Mouse (Mus musculus) forebrain, embryonic 12.5 days (tissue): ENCODE data around the gene Htr5a. TPM values are rescaled to one million over a fixed set of nuclear protein-coding genes. Genes with fewer than 3 reads are reported as not detected.
A peak's percentile ranks its signal among the peaks of the same experiment; 100 is the strongest.

Source experiments
- ATAC-seq: fragments of 200-750 bp; cut with Nextera tagmentation; 2 replicates; pipeline ENCODE4 v1.8.0; 2017; ENCODE audit warnings: moderate TSS enrichment; ENCODE audit not compliant: low FRiP score
- H3K27ac ChIP-seq: fragments of 300-500 bp; sonication (generic); 2 replicates; pipeline ENCODE4 v1.5.1; 2016; ENCODE audit warnings: mild to moderate bottlenecking
- H3K27me3 ChIP-seq: fragments of 300-500 bp; sonication (generic); 2 replicates; pipeline ENCODE4 v1.6.1; 2016; ENCODE audit warnings: mild to moderate bottlenecking
- H3K36me3 ChIP-seq: fragments of 300-500 bp; sonication (generic); replicated peaks from 2 replicates; pipeline ENCODE4 v1.6.1; 2016; ENCODE audit warnings: mild to moderate bottlenecking
- H3K4me1 ChIP-seq: fragments of 300-500 bp; sonication (generic); 2 replicates; pipeline ENCODE4 v1.6.1; 2016
- H3K4me2 ChIP-seq: fragments of 300-500 bp; sonication (generic); 2 replicates; pipeline ENCODE4 v1.6.1; 2016; ENCODE audit warnings: mild to moderate bottlenecking, moderate library complexity
- H3K4me3 ChIP-seq: fragments of 300-500 bp; sonication (generic); replicated peaks from 2 replicates; pipeline ENCODE4 v1.5.1; 2016; ENCODE audit warnings: mild to moderate bottlenecking
- H3K9ac ChIP-seq: fragments of 300-500 bp; sonication (generic); 2 replicates; pipeline ENCODE4 v1.6.1; 2016; ENCODE audit warnings: mild to moderate bottlenecking
- H3K9me3 ChIP-seq: fragments of 300-500 bp; sonication (generic); 2 replicates; pipeline ENCODE4 v1.6.1; 2016
- WGBS: fragments of 180-500 bp; shearing (Covaris S2); methylation state at CpG from one replicate; pipeline ENCODE4 v1.1.7; 2016; 5-methylcytosine and 5-hydroxymethylcytosine counted together
- polyA plus RNA-seq: library from polyadenylated mRNA; unstranded; fragments of >200 nt; fragmentation: Nextera tagmentation; extraction: Ambion mirVana; gene quantifications from 2 replicates; pipeline ENCODE4 v1.2.1, GENCODE M21; 2016

The Htr5a gene
- polyA plus RNA-seq, 1 experiment from 2014 or later: 0.19 TPM

DNA sequence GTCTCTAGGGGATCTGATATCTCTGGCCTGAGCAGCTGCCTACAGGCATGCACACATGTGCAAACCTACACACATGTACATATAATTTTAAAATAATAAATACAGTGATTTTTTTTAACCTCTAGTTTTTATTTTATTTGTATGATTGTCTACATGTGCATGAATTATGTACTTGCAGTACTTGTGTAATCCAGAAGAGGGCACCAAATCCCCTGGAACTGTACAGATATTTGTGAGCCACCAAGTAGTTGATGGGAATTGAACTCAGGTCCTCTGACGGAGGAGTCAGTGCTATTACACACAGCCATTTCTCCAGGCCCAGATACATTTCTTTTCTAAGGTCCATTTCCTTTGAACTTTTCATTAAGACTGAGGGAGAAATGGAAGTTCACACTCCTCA is 12.3 kb downstream of the Htr5a start:
- Histone ChIP-seq H3K27ac (no peak overlapping the region), H3K4me1 (no peaks in the 10 kb centered on the region), H3K4me2 (no peak overlapping the region), H3K4me3 (no peak overlapping the region), H3K9me3 (no peaks in the 10 kb centered on the region), H3K36me3 (no peaks in the 10 kb centered on the region), H3K9ac (no peak overlapping the region), H3K27me3 (no peaks in the 10 kb centered on the region)
- ATAC-seq: no peak
- WGBS: 64% methylated on average over 1 of the region's 1 CpGs

DNA sequence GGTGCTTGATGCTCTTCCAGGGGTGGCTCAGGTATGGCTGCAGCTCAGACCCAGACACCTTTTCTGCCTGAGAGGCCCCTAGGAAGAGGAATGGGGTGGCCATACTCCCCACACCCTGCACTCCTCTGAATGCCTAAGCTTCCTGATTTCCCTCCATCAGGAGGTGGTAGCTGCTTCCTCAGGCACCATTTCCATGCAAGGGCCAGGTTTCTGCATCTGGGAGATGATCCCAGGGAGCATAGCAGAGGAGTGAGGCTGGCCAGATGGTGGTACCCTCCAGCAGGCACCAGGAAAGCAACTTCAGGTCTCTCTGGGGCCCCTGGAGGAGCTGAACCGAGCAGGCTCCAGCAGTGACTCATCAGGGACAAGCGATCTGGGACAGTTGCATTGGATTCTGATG is 13.8 kb downstream of the Htr5a start:
- H3K27me3 ChIP-seq: no peaks in the 10 kb centered on the region
- ATAC-seq: no peak
- H3K4me1 ChIP-seq: no peaks in the 10 kb centered on the region
- H3K9ac ChIP-seq: no peak overlapping the region
- no peaks in the 10 kb centered on the region for H3K9me3 ChIP-seq
- H3K36me3 ChIP-seq: no peaks in the 10 kb centered on the region
- no peak overlapping the region for H3K4me2 ChIP-seq
- no peak overlapping the region for H3K4me3 ChIP-seq
- no peak overlapping the region for H3K27ac ChIP-seq
- WGBS: 79% methylated on average over 2 of the region's 2 CpGs

DNA sequence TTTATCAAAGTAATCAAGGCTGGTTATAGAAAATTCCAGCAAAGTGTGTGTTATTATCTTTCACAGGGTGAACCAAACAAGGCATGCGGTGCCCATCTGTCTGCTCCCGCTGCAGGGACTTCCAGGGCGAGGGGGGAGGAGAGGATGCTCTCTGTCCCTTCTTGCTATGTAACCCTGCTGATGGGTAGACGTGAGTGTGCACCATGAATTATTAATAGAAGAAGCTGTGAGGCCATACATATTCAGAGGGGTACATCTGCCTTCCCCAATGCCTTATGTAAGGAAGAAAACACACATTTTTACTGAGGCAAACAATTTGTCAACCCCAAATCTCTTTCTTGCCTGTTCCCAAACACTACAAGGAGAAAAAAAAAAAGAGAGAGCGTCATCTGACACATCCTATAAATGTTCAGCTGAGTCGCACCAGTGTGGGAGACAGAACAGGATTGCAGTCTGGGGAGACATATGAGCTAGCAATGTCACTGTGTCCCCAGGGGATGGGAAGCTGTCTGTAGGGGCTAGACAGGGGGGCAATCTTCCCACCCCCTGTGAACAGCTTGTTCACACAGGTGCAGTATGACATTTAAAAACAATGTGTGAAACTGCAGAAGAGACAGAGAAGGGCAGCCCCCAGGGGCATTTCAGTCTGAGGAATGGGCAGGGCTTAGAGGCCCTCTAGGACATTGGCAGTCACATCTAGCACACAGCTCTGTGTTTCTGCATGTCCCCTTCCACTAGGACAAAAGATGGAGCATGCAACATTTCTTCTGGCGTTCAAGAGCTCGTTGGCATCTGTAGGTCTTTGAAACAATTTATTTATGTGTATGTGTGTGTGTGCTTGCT is 31.5 kb downstream of the Htr5a start:
- no peaks in the 10 kb centered on the region for H3K9me3 ChIP-seq
- H3K4me3 ChIP-seq: no peak overlapping the region
- no peak overlapping the region for H3K4me2 ChIP-seq
- H3K4me1 ChIP-seq: peaks cover 6% of the 10 kb centered on the region; the same call in 1 of the 2 replicates
- H3K27ac ChIP-seq: peak overlapping the region; percentile 73
- H3K36me3 ChIP-seq: no peaks in the 10 kb centered on the region
- WGBS: 60% methylated on average over 8 of the region's 8 CpGs
- peak; percentile 69 for ATAC-seq
- no peaks in the 10 kb centered on the region for H3K27me3 ChIP-seq
- H3K9ac ChIP-seq: no peak overlapping the region

DNA sequence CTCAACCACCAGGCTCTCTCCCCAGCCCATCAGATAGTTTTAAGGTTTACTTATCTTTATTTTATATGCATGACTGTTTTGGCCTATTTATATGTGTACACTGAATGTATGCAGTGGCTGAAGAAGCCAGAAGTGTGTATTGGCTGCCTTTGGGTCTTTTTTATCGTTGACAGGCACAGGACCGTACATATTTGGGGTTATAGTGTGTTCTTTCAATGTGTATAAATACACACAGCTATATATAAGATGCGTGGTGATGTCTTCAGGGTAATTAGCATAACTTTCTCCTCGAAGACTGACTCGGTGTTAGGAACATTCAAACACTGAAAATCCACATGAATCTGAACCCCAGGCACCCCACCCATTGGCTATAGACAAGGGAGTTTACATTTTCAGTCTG is 32.3 kb downstream of the Htr5a start:
- peak overlapping the region; percentile 73; the same call in 1 of the 2 replicates for H3K27ac ChIP-seq

DNA sequence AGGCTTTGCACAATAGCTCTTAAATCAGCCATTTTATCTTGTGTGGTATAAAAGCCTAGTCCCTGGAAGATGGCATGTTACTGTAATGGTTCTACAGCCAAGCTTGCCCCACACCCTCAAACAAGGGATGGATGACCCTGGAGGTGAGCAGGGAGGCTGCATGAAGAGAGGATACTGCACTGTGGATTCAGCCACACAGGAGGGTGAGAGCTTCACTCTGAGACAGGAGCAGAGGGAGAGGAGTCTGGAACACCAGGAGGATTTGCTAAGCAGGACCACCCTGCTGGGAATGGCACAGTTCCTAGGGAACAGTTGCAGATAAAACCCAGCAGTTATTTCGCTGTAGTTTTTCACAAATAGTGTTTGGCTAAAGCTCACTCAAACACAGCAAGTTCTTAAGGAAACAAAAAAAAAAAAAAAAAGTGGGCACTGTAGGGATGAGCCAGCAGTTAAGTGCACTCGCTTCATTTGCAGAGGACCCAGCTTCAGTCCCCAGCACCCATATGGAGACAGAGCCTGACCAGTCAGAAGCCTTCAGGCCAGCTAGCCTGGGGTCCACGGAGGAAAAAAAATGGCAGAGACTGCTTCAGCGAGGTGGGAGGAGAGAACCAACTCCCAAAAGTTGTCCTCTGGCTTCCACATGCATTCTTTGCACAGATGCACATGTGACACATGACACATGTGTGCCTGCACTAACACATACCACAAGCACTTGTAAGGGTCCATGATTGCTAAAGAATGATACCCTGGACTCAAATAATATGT is 33.6 kb downstream of the Htr5a start:
- WGBS: 68% methylated on average over 4 of the region's 4 CpGs

More for the DNA sequence above, 32.3 kb downstream of the Htr5a start:
- Histone ChIP-seq H3K9me3 (no peaks in the 10 kb centered on the region), H3K9ac (no peak overlapping the region), H3K4me1 (peaks cover 6% of the 10 kb centered on the region; the same call in 1 of the 2 replicates), H3K4me2 (no peak overlapping the region), H3K36me3 (no peaks in the 10 kb centered on the region), H3K4me3 (no peak overlapping the region), H3K27me3 (no peaks in the 10 kb centered on the region)
- ATAC-seq: no peak
- 85% methylated on average over 5 of the region's 5 CpGs for WGBS

DNA sequence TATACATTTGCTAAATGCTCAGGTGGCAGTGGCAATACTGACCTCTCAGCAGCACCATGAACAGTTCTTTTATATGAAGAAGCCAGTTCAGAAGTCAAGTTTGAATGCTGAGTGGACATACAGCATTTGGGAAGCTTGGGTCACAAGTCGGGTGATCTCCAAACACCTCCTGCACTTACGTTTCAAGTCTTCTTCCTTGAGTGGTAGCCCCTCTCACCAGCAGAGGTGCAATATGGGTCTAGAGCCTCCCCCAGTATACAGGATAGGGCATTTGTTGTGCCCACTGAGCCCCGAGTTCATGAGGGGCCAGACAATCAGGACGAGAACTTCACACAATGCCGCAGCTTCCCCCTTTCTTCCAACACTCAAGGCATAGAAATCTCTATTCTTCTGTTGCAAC is 36.4 kb downstream of the Htr5a start:
- H3K27ac ChIP-seq: no peak overlapping the region
- no peaks in the 10 kb centered on the region for H3K9me3 ChIP-seq
- ATAC-seq: no peak
- H3K27me3 ChIP-seq: no peaks in the 10 kb centered on the region
- no peak overlapping the region for H3K9ac ChIP-seq
- H3K4me3 ChIP-seq: no peak overlapping the region
- no peak overlapping the region for H3K4me2 ChIP-seq
- WGBS: 87% methylated on average over 5 of the region's 5 CpGs
- H3K4me1 ChIP-seq: peaks cover 6% of the 10 kb centered on the region; the same call in 1 of the 2 replicates
- no peaks in the 10 kb centered on the region for H3K36me3 ChIP-seq

More for the DNA sequence above, 33.6 kb downstream of the Htr5a start:
- Histone ChIP-seq H3K4me3 (no peak overlapping the region), H3K27me3 (no peaks in the 10 kb centered on the region), H3K9me3 (no peaks in the 10 kb centered on the region), H3K36me3 (no peaks in the 10 kb centered on the region), H3K4me1 (peaks cover 6% of the 10 kb centered on the region; the same call in 1 of the 2 replicates), H3K4me2 (no peak overlapping the region), H3K27ac (no peak overlapping the region), H3K9ac (no peak overlapping the region)
- ATAC-seq: no peak

DNA sequence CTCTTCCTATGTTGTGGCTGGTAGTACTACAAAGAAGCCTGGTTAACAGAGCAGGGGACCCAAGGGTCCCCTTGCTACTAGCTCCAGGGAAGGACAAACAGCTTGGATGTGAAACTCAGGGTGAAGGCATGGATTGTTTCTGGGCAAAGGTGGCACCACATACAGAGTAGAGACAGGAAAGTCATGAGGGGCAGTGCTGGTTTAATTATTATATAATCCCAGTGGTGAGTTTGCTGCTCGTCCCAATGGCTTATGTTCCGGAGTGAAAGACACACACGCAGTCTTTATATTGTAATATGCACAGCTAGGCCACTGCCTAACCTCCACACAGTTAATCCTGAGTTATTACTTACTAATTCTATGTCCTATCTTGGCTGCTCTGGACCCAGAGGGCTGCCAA is 37.8 kb downstream of the Htr5a start:
- 79% methylated on average over 3 of the region's 3 CpGs for WGBS
- Histone ChIP-seq H3K9ac (no peak overlapping the region), H3K4me1 (no peaks in the 10 kb centered on the region), H3K4me3 (no peak overlapping the region), H3K27me3 (no peaks in the 10 kb centered on the region), H3K36me3 (no peaks in the 10 kb centered on the region), H3K27ac (no peak overlapping the region), H3K9me3 (no peaks in the 10 kb centered on the region), H3K4me2 (no peak overlapping the region)
- ATAC-seq: no peak

DNA sequence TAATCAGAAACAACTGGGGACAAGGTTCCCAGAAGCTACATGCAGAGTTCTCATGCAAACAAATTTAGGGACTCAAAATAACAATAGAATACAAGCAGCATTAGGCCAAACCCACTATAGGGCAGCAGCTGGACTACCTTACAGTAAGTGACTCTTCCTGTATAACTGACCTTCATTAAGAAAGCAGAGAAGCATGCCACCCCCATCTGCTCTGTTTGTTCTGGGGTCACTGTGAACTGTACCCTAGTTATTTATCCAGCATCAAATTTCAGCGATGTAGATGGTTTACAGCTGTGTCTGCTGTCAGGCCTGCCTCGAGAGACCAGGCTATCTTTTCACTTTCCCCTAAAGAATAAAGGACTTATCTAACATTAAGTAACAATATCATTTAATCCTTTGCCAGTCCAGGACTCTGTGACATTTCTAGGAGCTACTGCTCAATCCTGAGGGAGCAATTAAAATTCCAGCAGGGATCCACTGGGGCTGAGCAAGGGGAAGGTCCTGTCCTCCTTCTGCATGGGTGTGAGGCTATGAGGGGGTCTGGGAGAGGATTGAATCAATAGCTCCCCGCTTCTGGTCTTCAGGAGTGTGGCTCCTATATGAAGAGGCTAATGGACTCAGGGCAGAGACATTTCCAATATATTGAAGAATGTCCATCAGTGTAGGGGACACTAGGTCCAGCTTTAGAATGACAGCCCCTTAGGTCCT is 38.5 kb downstream of the Htr5a start:
- H3K36me3 ChIP-seq: no peaks in the 10 kb centered on the region
- no peak overlapping the region for H3K27ac ChIP-seq
- 63% methylated on average over 3 of the region's 3 CpGs for WGBS
- no peaks in the 10 kb centered on the region for H3K27me3 ChIP-seq
- H3K4me3 ChIP-seq: no peak overlapping the region
- H3K9ac ChIP-seq: no peak overlapping the region
- no peaks in the 10 kb centered on the region for H3K4me1 ChIP-seq
- no peak overlapping the region for H3K4me2 ChIP-seq
- no peaks in the 10 kb centered on the region for H3K9me3 ChIP-seq
- no peak for ATAC-seq

DNA sequence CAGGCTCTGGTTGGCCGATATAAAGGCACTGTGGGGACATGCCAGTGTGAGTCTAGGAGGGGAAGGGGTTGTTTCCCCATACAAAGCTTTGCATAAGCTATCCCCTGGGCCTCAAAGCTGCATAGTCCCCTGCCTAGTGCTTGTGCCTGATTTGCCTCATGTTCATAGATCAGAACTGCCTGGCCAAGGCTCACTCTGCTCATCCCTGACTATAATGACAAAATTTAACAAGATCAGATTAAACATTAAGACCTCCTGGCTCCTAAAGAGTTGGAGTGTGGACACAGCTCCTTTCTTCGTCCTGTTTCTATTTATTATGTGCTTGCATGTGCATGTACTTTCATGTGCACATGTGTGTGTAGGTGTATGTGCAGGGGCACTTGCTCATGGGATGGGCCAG is 39.3 kb downstream of the Htr5a start:
- no peak overlapping the region for H3K27ac ChIP-seq
- WGBS: 79% methylated on average over 2 of the region's 2 CpGs
- ATAC-seq: no peak
- no peaks in the 10 kb centered on the region for H3K27me3 ChIP-seq
- no peak overlapping the region for H3K9ac ChIP-seq
- H3K4me1 ChIP-seq: no peaks in the 10 kb centered on the region
- no peaks in the 10 kb centered on the region for H3K36me3 ChIP-seq
- H3K4me2 ChIP-seq: no peak overlapping the region
- no peaks in the 10 kb centered on the region for H3K9me3 ChIP-seq
- H3K4me3 ChIP-seq: no peak overlapping the region

DNA sequence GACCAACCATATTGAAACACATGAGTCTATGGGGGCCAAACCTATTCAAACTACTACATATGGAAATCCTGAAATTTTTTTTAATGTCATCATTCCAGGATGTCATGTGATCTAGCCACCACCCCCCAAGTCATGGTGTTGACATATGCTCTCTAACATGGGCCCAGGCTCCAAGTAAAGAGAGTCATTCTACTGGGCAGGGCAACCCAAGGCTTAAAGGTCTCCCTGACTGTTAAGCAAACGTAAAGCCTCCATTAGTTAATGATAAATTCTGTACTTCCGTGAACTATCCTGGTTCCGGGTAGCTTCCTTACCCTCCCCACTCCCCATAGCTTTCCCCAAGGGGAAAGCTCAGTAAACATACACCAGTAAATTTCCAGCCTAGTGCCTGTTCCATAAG is 46.1 kb downstream of the Htr5a start:
- Histone ChIP-seq H3K9me3 (no peaks in the 10 kb centered on the region), H3K4me3 (no peak overlapping the region)
- WGBS: 96% methylated on average over 3 of the region's 3 CpGs

DNA sequence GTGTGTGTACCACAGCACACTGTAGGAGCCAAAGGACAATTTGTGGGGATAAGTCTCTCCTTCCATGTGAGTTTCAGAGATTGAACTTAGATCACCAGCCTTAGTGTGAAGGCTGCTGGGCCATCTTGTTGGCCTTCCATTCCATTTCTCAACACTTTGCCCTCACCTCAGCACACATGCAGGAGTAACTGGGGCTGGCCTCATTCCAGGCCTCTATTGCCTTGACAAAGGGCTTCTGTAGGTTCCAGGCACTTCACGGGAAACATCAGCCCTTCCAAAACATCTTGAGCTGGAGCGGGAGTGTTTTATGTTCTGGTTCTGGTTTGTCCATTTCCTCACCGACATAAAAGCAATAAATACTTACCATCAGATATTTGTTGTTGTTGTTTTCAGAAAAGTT is 54.0 kb downstream of the Htr5a start:
- Histone ChIP-seq H3K9me3 (no peaks in the 10 kb centered on the region), H3K27ac (no peak overlapping the region), H3K36me3 (no peaks in the 10 kb centered on the region), H3K9ac (no peak overlapping the region), H3K4me2 (no peak overlapping the region), H3K4me1 (no peaks in the 10 kb centered on the region), H3K4me3 (no peak overlapping the region), H3K27me3 (no peaks in the 10 kb centered on the region)
- ATAC-seq: no peak
- 94% methylated on average over 3 of the region's 3 CpGs for WGBS

More for the DNA sequence above, 46.1 kb downstream of the Htr5a start:
- no peaks in the 10 kb centered on the region for H3K27me3 ChIP-seq
- no peaks in the 10 kb centered on the region for H3K36me3 ChIP-seq
- no peaks in the 10 kb centered on the region for H3K4me1 ChIP-seq
- no peak overlapping the region for H3K4me2 ChIP-seq
- H3K9ac ChIP-seq: no peak overlapping the region
- no peak overlapping the region for H3K27ac ChIP-seq
- ATAC-seq: no peak

DNA sequence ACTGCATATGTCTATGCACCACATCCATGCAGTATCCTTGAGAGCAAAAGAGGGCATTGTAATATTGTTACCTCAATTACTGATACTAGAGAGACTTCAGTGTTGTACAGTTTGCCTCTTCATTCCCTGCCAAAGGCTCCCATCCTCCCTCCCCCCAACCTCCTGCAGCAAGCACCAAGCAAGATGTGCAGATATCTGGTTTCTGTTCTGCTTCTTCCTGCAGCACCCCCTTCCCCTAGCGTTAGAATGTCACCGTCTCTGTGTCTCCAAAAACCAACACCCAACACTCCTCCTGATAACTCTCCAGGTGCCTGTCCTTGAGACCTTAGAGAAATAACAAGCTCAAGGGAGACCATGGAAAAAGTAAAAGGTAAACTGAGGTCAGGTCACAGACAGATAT is 57.8 kb downstream of the Htr5a start:
- Histone ChIP-seq H3K9me3 (0 out of 2 replicates have a peak, but pooled peaks cover 3% of the 10 kb centered on the region), H3K9ac (no peak overlapping the region), H3K27ac (no peak overlapping the region), H3K27me3 (no peaks in the 10 kb centered on the region), H3K4me3 (no peak overlapping the region), H3K4me2 (no peak overlapping the region), H3K36me3 (no peaks in the 10 kb centered on the region), H3K4me1 (no peaks in the 10 kb centered on the region)
- WGBS: 78% methylated on average over 2 of the region's 2 CpGs
- no peak for ATAC-seq
